Mouse (Mus musculus): ENCODE data around the gene Map2k6. TPM values are rescaled to one million over a fixed set of nuclear protein-coding genes. Genes with fewer than 3 reads are reported as not detected.

Map2k6 gene
- total RNA-seq, 1 experiment from 2014 or later = 10.4 TPM

Other genes with a start within 250 kb of the Map2k6 start
- 5.5 and 5.8 TPM in 2 replicates for gene Abca9, start 230.9 kb upstream of the Map2k6 start, total RNA-seq (2017)
- 2.0 and 3.5 TPM in 2 replicates for gene Abca6, start 147.3 kb upstream of the Map2k6 start, total RNA-seq (2017)
- 0.98 and 1.0 TPM in 2 replicates for gene Abca5, start 61.4 kb upstream of the Map2k6 start, total RNA-seq (2017)

Measured in neutrophil, adult 5-6 weeks (primary cell).